Mouse (Mus musculus) heart, adult 2 months (tissue): ENCODE results near the gene Hand2. TPM values are rescaled to one million over a fixed set of nuclear protein-coding genes. Genes with fewer than 3 reads are reported as not detected.
A peak's percentile ranks its signal among the peaks of the same experiment; 100 is the strongest.

Source experiments
- DNase-seq, 2 experiments: peaks; one replicate each; pipeline ENCODE4 v3.0.0; 2021
- H3K27ac ChIP-seq: fragments of 200-600 bp; 2 replicates; pipeline ENCODE4 v1.8.1; 2022
- H3K27me3 ChIP-seq: fragments of 200-500 bp; 2 replicates; pipeline ENCODE4 v1.6.1; 2012; ENCODE audit warnings: mild to moderate bottlenecking, low read length, inconsistent platforms, mixed read lengths; ENCODE audit not compliant: control insufficient read depth, insufficient read depth
- H3K36me3 ChIP-seq: fragments of 200-500 bp; 2 replicates; pipeline ENCODE4 v1.6.1; 2012; ENCODE audit warnings: low read length, inconsistent platforms; ENCODE audit not compliant: control insufficient read depth, insufficient read depth
- H3K4me1 ChIP-seq: fragments of 200-500 bp; 2 replicates; pipeline ENCODE4 v1.6.1; 2011; ENCODE audit warnings: low read length; ENCODE audit not compliant: control insufficient read depth, insufficient read depth
- H3K4me3 ChIP-seq: fragments of 200-600 bp; 2 replicates; pipeline ENCODE4 v1.8.1; 2022
- H3K79me2 ChIP-seq: fragments of 200-500 bp; replicated peaks from 2 replicates; pipeline ENCODE4 v1.6.1; 2012; ENCODE audit warnings: mild to moderate bottlenecking, inconsistent platforms, low read length, moderate library complexity, mixed read lengths; ENCODE audit not compliant: control insufficient read depth, insufficient read depth
- H3K9ac ChIP-seq: fragments of 200-500 bp; 2 replicates; pipeline ENCODE4 v1.6.1; 2012; ENCODE audit warnings: low read depth, mild to moderate bottlenecking, control low read depth, inconsistent platforms, low read length, mixed read lengths
- CTCF ChIP-seq: fragments of 200-600 bp; IDR thresholded peaks from 2 replicates; pipeline ENCODE4 v1.8.1; 2022; ENCODE audit warnings: antibody characterized with exemption, mild to moderate bottlenecking, moderate library complexity
- EP300 ChIP-seq: fragments of 200-500 bp; IDR thresholded peaks from 2 replicates; pipeline ENCODE4 v1.6.1; 2011; ENCODE audit warnings: low read depth, low read length, control low read depth; ENCODE audit not compliant: insufficient read depth
- POLR2A ChIP-seq: fragments of 200-500 bp; IDR thresholded peaks from 2 replicates; pipeline ENCODE4 v1.6.1; 2011; ENCODE audit warnings: mild to moderate bottlenecking, low read depth, low read length, control low read depth; ENCODE audit not compliant: insufficient read depth
- WGBS: fragments of 180-500 bp; shearing (Covaris S2); methylation state at CpG from one replicate; pipeline ENCODE4 v1.1.7; 2018; 5-methylcytosine and 5-hydroxymethylcytosine counted together
- intact Hi-C: fragments of 180-260 bp; cut with DNase I; formaldehyde crosslinking; loops from one replicate; pipeline ENCODE4 v1.15.1; 2025
- polyA plus RNA-seq: library from polyadenylated mRNA; depleted of rRNA; stranded (reverse); fragments of >200 nt; gene quantifications from 2 replicates; pipeline ENCODE4 v1.2.3, GENCODE M21; 2012
- total RNA-seq, 2 experiments: library from RNA; stranded (reverse); gene quantifications; 2 replicates each; pipeline ENCODE4 v1.2.3; 2021

The Hand2 gene
- total and polyA plus RNA-seq, 3 experiments: 14.8 to 63.9 (median 62.1) TPM

GRCm38 (mm10) chr8:57351861-57352260 is 31.1 kb downstream of the Hand2 start:
- Histone ChIP-seq H3K27me3 (no peaks in the 10 kb centered on the region), H3K4me1 (peaks cover 5% of the 10 kb centered on the region), H3K79me2 (no peaks in the 10 kb centered on the region), H3K9ac (no peak overlapping the region), H3K4me3 (no peak overlapping the region), H3K27ac (no peak overlapping the region), H3K36me3 (peaks cover 2% of the 10 kb centered on the region; the same call in 1 of the 2 replicates)
- DNase-seq: no peak
- WGBS: 59% methylated on average over 2 of the region's 2 CpGs
- TF ChIP-seq POLR2A: no peak
- no peak for TF ChIP-seq CTCF
- no peak for TF ChIP-seq EP300
- intact Hi-C loops: loop anchor here (2.0 kb wide), 1 partner anchor 179 kb away; no protein-coding TSS in a partner anchor

- peaks cover 6% of the 10 kb centered on the region for H3K4me1 ChIP-seq
- H3K9ac ChIP-seq: peak overlapping the region; percentile 43
- DNase-seq: peak; percentile 63 to 64
- H3K27me3 ChIP-seq: no peaks in the 10 kb centered on the region
- H3K36me3 ChIP-seq: peaks cover 2% of the 10 kb centered on the region; the same call in 1 of the 2 replicates
- no peaks in the 10 kb centered on the region for H3K79me2 ChIP-seq
- TF ChIP-seq CTCF: peak; percentile 75
- TF ChIP-seq EP300: no peak
- intact Hi-C loops: loop anchor here (1.0 to 2.0 kb wide), 2 partner anchors 73 to 177 kb away; no protein-coding TSS in a partner anchor
- H3K4me3 ChIP-seq: peak overlapping the region; percentile 54
- WGBS: 6% methylated on average over 37 of the region's 37 CpGs
- peak overlapping the region; percentile 77 for H3K27ac ChIP-seq
Observed at GRCm38 (mm10) chr8:57353346-57354305, 32.8 kb downstream of the Hand2 start.

GRCm38 (mm10) chr8:57354876-57355275 is 34.1 kb downstream of the Hand2 start:
- Histone ChIP-seq H3K79me2 (no peaks in the 10 kb centered on the region), H3K27me3 (no peaks in the 10 kb centered on the region), H3K27ac (peak overlapping the region; percentile 77), H3K4me1 (peaks cover 5% of the 10 kb centered on the region), H3K9ac (no peak overlapping the region), H3K36me3 (peaks cover 2% of the 10 kb centered on the region; the same call in 1 of the 2 replicates), H3K4me3 (no peak overlapping the region)
- DNase-seq: peak in 1 of 2 experiments; percentile 13
- intact Hi-C loops: no loop called here
- TF ChIP-seq EP300: no peak
- TF ChIP-seq CTCF: no peak
- no peak for TF ChIP-seq POLR2A
- 73% methylated on average over 2 of the region's 2 CpGs for WGBS

- Histone ChIP-seq H3K27me3 (no peaks in the 10 kb centered on the region), H3K27ac (peak overlapping the region; percentile 77), H3K4me1 (peaks cover 12% of the 10 kb centered on the region), H3K36me3 (peaks cover 13% of the 10 kb centered on the region; the same call in 1 of the 2 replicates), H3K4me3 (no peak overlapping the region), H3K79me2 (no peaks in the 10 kb centered on the region), H3K9ac (no peak overlapping the region)
- WGBS: 39% methylated on average over 9 of the region's 9 CpGs
- intact Hi-C loops: no loop called here
- no peak for TF ChIP-seq POLR2A
- peak; percentile 57 for TF ChIP-seq CTCF
- peak in 1 of 2 experiments; percentile 45 for DNase-seq
Observed at GRCm38 (mm10) chr8:57356529-57357325, 35.9 kb downstream of the Hand2 start.

- H3K27ac ChIP-seq: peak overlapping the region; percentile 83
Observed at GRCm38 (mm10) chr8:57360493-57360892, 39.7 kb downstream of the Hand2 start.

More at GRCm38 (mm10) chr8:57360493-57360892, 39.7 kb downstream of the Hand2 start:
- H3K79me2 ChIP-seq: no peaks in the 10 kb centered on the region
- peaks cover 13% of the 10 kb centered on the region; the same call in 1 of the 2 replicates for H3K36me3 ChIP-seq
- H3K4me1 ChIP-seq: peaks cover 9% of the 10 kb centered on the region
- H3K27me3 ChIP-seq: no peaks in the 10 kb centered on the region
- intact Hi-C loops: no loop called here
- no peak overlapping the region for H3K4me3 ChIP-seq
- peak; percentile 46 to 53 for DNase-seq
- H3K9ac ChIP-seq: no peak overlapping the region
- no peak for TF ChIP-seq EP300
- TF ChIP-seq POLR2A: no peak
- no peak for TF ChIP-seq CTCF
- 12% methylated on average over 2 of the region's 2 CpGs for WGBS
